Mouse (Mus musculus): ENCODE results near the gene Nenf. TPM values are rescaled to one million over a fixed set of nuclear protein-coding genes. Genes with fewer than 3 reads are reported as not detected.

Nenf gene
- total RNA-seq, 2 experiments from 2014 or later, result 96.9 to 104 TPM

GRCm38 (mm10) chr1:191257981-191258380, 60.0 kb downstream of the Nenf start:
- no peak for DNase-seq
- intact Hi-C loops (cut with DNase I), result no loop called here

- intact Hi-C loops (cut with DNase I), result no loop called here
These were observed 60.6 kb downstream of the Nenf start for GRCm38 (mm10) chr1:191257351-191257771.

More at GRCm38 (mm10) chr1:191257351-191257771, 60.6 kb downstream of the Nenf start:
- DNase-seq, result no peak

Other genes starting within 250 kb of the Nenf start
- gene Batf3, start 220.3 kb downstream of the Nenf start, total RNA-seq (2021), result not detected
- not detected for gene Fam71a, start 153.4 kb downstream of the Nenf start, total RNA-seq (2021)
- gene Atf3, start 100.2 kb downstream of the Nenf start, total RNA-seq (2021), result 1 to 10 TPM; 4.5 to 9.5 TPM
- 1 to 10 TPM; 3.4 to 4.7 TPM for gene Tmem206, start 7.7 kb upstream of the Nenf start, total RNA-seq (2021)
- gene Ppp2r5a, start 85.1 kb upstream of the Nenf start, total RNA-seq (2021), result 100 to 1,000 TPM; 116 to 118 TPM

Measured in heart, postnatal 14 days (tissue).